In genomic region chr3:85664591-85665171, GRCm38 (mm10) we compare ENCODE assay signal across 15 mouse cellular contexts.
DNase-seq lines count a peak whose midpoint lies in the region; ATAC-seq lines count a peak whose summit lies in the region.
"Had no signal": no experiment of that assay in that cellular context is flagged by ENCODE, and none has a peak within 500 bp of the region (broad histone marks: within the 10 kb centered on the region; RNA-seq: fewer than 3 reads in every experiment).

No protein-coding gene starts in this region.

- no peaks in the 10 kb centered on the region for H3K27me3 ChIP-seq in kidney, embryonic 16.5 days (ENCODE audit: insufficient read depth, low read length)
- no peaks in the 10 kb centered on the region for H3K27me3 ChIP-seq in kidney, embryonic 14.5 days (ENCODE audit: control insufficient read depth, insufficient read depth, low read length)
- H3K27me3 ChIP-seq: midbrain, embryonic 15.5 days; neural tube, embryonic 15.5 days had no signal

- no peaks in the 10 kb centered on the region for H3K9me3 ChIP-seq in kidney, embryonic 16.5 days (ENCODE audit: low read length)
- H3K9me3 ChIP-seq in kidney, embryonic 14.5 days (ENCODE audit: control insufficient read depth, low read length) = no peaks in the 10 kb centered on the region
- H3K9me3 ChIP-seq: midbrain, embryonic 15.5 days; neural tube, embryonic 15.5 days had no signal

- H3K4me2 ChIP-seq in kidney, embryonic 16.5 days (replicated peaks; ENCODE audit: low read depth, low read length) = no peak overlapping the region
- H3K4me2 ChIP-seq in kidney, embryonic 14.5 days (replicated peaks; ENCODE audit: low read depth, low read length) = no peak overlapping the region
- H3K4me2 ChIP-seq: midbrain, embryonic 15.5 days; neural tube, embryonic 15.5 days had no signal

- H3K27ac ChIP-seq in kidney, embryonic 16.5 days (ENCODE audit: low read length) = peak overlapping the region; percentile 41; the same call in 1 of the 2 replicates
- no peak overlapping the region for H3K27ac ChIP-seq in kidney, embryonic 14.5 days (ENCODE audit: low read depth, low read length)
- H3K27ac ChIP-seq: midbrain, embryonic 15.5 days; neural tube, embryonic 15.5 days had no signal

- peaks cover 32% of the 10 kb centered on the region for H3K4me1 ChIP-seq in kidney, embryonic 16.5 days (ENCODE audit: insufficient read depth, low read length)
- H3K4me1 ChIP-seq in kidney, embryonic 14.5 days (ENCODE audit: control insufficient read depth, insufficient read depth, low read length) = peaks cover 17% of the 10 kb centered on the region; the same call in 1 of the 2 replicates
- H3K4me1 ChIP-seq: midbrain, embryonic 15.5 days had no signal

- 68% methylated on average over 10 of the region's 10 CpGs for WGBS in kidney, embryonic 16.5 days
- whole genome bisulfite sequencing in kidney, embryonic 14.5 days = 65% methylated on average over 10 of the region's 10 CpGs

- peak; percentile 33; the same call in 1 of the 2 replicates for ATAC-seq in kidney, embryonic 16.5 days (ENCODE audit: low FRiP score, low TSS enrichment)
- ATAC-seq in kidney, embryonic 14.5 days (ENCODE audit: low FRiP score, low TSS enrichment) = no peak
- ATAC-seq: intestine, embryonic 16.5 days; midbrain, embryonic 15.5 days had no signal

- no peaks in the 10 kb centered on the region for H3K36me3 ChIP-seq in kidney, embryonic 16.5 days (ENCODE audit: insufficient read depth, low read length)
- no peaks in the 10 kb centered on the region for H3K36me3 ChIP-seq in kidney, embryonic 14.5 days (ENCODE audit: control insufficient read depth, insufficient read depth, low read length)
- H3K36me3 ChIP-seq: midbrain, embryonic 15.5 days; neural tube, embryonic 15.5 days had no signal

- H3K9ac ChIP-seq in kidney, embryonic 16.5 days (replicated peaks; ENCODE audit: low read length) = no peak overlapping the region
- no peak overlapping the region for H3K9ac ChIP-seq in kidney, embryonic 14.5 days (ENCODE audit: low read depth, low read length)
- H3K9ac ChIP-seq: midbrain, embryonic 15.5 days; neural tube, embryonic 15.5 days had no signal

- no peak overlapping the region for H3K4me3 ChIP-seq in kidney, embryonic 16.5 days (ENCODE audit: low read length)
- no peak overlapping the region for H3K4me3 ChIP-seq in kidney, embryonic 14.5 days (ENCODE audit: low read length)
- H3K4me3 ChIP-seq: midbrain, embryonic 15.5 days; neural tube, embryonic 15.5 days had no signal

- peak; percentile 79 for DNase-seq in cerebellum, adult 9-11 months
- peak; percentile 69 for DNase-seq in layer of hippocampus, adult 9-10 months (ENCODE audit: low spot score)
- peak; percentile 48 for DNase-seq in right cerebral cortex, postnatal 14 days
- DNase-seq in adrenal gland, postnatal 25 days = no peak
- DNase-seq in ovary, postnatal 10 days (ENCODE audit: low spot score) = no peak
- no peak for DNase-seq in yolk sac, embryonic 10.5 days (ENCODE audit: low spot score)
- DNase-seq: adrenal gland, postnatal 14 days; gastrocnemius, postnatal 10 days; lung, postnatal 10 days; thymus, postnatal 14 days had no signal

Comparison
In these comparisons a context has a peak if more than half of its experiments do, and no peak if none do; other contexts are left out.
1. DNase-seq: peak in cerebellum, adult 9-11 months (single experiment), layer of hippocampus, adult 9-10 months (single experiment) and right cerebral cortex, postnatal 14 days (single experiment); none in adrenal gland, postnatal 25 days (single experiment), ovary, postnatal 10 days (single experiment) and yolk sac, embryonic 10.5 days (single experiment).